Mouse (Mus musculus) cerebellum, adult 9-11 months (tissue): ENCODE results near the gene Twnk.
"Not testable (repeated sequence)": the region's sequence is repeated elsewhere in the genome, so short reads cannot be mapped to it uniquely, and the experiment has no call there.

Source experiments
- DNase-seq: peaks from one replicate; pipeline ENCODE4 v3.0.0; 2022

The Twnk gene

DNA sequence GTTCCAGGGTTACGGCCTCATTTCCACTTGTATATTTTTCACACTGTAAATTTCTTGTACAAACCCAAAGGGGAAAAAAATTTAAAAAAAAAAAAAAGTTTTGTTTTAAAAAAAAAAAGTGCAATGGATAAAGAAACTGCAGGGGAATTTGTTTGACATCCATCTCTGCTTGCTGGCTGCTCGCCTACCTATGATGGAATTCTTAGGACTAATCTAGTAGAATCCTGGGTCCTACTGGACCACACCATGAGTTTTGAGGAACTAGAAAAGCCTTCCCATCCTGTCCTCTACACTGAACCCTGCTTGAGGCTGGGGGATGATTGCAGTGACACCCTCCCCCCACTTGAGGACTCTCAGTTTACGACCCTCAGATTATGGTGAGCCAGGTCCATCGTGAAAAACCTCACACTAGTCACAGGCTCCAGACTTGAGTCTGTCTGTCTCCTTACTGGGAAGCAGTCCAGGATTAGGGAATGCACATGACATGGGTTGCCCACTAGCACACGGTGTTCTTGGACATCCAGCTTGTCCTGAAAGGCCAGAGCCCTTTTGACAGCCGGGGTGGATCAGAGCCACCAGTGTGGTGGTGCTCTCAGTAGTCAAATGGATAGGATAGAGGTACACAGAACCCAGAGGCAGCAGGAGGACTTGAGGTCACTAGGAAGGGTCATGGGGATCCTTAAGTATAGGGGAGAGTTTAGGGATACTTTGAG, 21.7 kb downstream of the Twnk start:
- peak; percentile 26 for DNase-seq

DNA sequence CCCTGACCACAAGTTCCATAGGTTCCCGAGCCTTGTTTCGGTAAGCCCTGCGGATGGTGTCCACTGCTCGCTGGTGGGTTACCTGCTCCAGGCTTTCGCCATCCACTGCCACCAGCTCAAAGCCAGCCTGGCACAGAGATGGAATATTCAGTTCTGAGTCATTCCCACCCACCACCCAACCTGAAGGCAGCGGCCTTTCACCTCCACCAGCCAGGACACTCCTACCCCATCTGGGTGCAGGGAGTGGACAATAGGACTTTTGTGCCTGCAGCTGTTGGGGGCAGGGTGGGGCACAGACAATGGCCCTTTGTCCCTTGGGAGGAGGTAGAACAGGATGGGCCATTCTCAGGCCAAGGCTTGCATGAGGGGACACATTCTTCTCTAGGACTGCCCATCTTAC, 22.4 kb downstream of the Twnk start:
- DNase-seq, result peak; percentile 64

DNA sequence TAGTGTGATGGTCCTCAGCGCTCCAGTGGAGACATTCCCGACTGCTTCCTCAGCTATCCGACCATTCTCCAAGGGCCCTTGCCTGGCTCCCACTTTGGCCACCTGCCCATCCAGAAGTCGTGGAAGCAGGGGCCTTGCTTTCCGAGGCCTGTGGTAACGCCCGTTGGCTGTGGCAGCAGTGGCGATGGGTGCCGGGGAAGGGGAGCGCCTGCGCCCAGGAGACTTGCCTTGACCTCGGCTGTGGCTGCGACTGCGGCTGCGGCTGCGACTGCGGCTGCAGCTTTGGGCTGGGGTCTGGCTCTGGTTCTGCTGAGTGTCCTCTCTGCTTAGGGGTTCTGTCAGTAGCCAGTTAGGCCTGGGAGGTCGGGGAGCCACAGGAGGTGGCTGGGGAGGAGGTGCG, 23.3 kb downstream of the Twnk start:
- DNase-seq, result peak; percentile 52

DNA sequence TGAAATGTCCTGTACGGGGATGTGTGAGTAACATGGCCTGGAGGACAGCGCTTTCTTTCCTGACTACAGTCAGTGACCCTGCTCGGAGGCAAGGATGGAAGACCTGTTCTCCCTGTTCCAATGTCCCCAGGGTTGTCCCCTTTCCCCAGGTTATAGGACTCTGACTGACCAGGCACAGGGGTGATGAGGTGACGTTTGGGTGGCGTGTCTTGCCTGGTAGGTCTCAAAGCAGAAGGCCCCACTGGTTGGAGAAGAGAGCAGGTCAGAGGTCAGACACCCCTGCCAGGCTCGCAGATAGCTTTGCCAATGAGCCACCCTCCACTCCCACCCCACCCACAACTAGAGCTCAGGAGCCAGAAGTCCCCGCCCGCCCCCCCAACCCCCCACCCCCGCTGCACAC, 24.1 kb downstream of the Twnk start:
- DNase-seq, result peak; percentile 56

DNA sequence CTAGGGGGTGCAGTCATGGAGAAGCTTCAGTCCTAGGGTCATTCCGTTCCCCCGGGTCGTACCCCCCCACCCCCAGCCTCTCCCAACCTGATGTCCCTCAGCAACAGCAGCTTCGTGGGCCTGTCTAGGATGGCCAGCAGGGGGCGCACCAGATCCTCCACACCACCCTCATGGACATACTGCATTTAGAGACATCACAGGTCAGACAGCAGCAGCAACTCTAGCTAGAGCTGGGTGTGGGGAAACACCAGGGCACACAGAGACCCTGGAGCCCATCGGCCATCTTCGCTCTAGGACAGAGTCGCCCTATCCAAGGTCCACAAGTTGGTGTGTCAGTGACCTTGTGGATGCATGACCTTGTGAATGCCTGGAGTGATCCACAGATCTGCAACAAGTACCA, 24.6 kb downstream of the Twnk start:
- DNase-seq, result peak; percentile 79

DNA sequence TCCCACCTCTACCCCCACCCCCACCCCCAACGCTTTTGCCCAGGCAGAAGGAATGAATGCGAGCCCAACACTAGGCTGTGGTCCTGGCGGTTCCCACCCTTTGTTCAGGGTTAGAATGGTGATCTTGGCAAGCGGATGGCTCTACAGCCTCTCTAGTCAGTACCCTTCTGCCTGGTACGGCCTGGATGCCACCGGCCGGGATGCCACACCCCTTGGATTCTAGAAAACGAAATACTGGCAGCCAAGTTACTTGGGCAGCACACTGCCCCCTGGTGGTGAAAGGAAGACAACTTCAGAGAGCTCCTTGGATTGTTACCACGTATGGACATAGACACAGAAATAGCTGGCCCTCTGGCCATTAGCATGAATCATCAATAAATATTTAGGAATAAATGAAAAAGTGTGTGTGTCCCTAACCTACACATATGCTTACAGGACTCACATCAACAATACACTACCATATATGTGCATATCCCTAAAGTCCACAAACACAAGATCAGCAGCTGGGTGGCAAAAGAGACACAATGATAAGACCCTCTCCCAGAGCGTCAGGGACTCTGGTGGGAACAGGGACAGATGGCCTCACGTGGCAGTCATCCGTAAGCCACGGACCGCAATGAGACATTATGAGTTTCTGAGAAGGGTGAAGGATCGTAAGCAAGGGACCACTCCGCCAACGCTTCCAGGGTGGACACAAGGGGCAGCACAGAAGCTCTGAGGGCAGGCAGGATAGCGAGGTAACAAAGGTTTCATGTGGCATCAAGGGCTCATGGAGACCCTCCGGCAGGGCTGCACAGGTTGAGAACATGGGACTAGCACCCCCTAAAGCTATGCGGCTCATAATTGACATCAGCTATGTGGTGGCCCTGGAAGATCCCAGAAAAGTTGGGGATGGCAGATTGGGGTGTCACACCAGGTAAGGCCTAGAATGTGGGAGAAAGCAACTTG, 25.6 kb downstream of the Twnk start:
- peak; percentile 89 for DNase-seq

DNA sequence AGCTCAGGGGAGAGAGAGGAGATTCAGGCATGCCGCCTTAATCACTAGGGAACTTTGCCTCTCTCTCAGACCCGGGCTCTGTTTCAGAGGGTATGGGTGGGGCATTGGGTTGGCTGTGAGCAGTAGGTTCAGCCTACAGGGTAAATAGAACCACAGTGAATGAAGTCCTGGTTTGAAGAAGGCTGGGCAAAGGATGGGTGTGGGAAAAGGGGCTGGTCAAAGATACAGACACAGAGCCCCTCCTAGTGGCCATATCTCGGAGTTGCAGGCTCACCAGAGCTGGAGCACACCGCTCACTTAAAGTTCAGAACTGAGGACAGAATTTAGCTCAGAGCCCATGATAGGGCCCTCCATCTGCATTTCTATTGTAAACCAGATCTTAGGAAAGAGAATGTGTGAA, 26.3 kb downstream of the Twnk start:
- peak; percentile 82 for DNase-seq

DNA sequence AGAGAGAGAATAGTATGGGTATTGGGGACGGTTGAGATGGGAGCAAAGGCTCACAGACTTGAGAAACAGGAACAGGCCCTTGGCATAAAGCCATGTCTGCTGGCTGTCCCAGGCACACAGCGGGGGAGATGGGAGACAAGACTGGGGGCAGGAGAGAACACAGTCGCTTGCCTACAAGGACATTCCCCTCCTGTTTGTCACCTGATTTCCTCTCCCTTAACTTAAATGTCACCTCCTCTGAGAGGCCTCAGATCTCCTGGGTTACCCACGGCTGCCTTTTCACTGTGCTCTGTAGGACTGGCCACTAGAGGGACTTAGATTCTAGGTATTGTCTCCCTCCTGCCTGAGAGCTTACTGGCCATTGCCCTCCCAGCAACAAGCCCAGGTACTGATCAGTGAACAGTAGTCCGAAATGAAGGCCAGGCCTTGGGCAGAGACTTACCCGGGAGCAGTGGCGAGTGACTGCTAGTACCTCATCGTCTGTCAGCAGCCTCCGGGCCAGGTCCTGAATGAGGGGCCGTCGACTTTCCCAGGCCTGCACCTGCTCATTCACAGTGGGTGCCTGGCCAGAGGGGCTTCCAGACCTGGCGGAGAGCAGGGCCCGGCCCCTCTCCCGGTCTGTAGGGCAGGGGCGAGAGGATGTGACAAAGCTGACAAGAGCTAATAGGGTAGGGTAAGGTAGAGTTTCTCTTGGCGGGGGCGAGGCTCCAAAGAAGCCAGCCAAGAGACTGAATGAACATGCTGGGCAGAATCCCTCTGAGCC, 27.3 kb downstream of the Twnk start:
- peak; percentile 65 for DNase-seq

DNA sequence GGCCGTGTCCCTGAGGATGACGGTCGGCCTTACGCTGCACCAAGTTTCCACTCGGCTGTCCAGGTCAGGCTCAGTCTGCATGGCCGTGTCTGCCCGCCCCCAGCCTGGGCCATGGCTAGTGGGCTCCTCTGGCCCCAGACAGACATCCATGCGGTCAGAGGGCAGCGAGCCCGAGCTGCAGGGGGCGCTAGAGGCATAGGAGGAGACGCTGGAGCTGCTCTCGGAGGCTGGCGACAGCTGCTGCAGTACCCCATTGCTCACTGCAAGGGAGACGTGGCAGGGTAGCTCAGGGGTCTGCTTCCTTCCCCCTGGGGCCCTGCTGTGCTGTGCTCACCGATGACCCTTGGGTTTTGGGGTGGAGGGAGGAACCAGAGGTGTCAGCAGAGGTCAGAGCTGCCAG, 31.4 kb downstream of the Twnk start:
- DNase-seq, result peak; percentile 35

DNA sequence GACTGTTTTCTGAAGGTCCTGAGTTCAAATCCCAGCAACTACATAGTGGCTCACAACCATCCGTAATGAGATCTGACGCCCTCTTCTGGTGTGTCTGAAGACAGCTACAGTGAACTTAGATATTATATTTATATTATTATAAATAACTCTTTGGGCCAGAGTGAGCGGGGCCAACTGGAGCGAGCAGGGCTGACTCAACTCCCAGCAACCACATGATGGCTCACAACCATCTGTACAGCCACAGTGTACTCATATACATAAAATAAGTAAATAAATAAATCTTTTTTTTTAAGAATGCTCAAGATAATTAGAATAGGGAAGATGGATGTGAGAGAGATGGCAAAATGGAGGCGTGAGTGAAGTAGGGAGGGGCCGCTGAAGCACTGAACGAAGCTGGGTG, 32.7 kb downstream of the Twnk start:
- not testable (repeated sequence) for DNase-seq

DNA sequence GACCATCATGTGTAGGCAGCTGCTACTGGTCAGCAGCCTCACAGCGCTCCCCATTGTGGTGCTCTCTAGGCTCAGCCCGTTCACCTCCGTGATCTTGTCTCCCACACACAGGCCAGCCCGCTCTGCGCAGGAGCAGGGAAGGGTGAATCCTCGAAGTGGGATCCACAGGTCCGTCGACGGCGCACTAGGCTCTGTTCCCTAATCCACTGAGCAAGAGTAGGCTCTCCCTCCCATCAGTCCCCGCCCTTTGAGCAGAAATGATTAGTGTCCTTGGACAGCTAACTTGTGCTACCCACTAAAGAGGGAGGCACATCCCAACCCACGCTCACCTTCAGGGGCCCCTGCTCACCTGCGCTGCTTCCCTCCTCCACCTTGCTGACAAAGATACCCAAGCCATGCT, 34.8 kb downstream of the Twnk start:
- DNase-seq, result no peak

DNA sequence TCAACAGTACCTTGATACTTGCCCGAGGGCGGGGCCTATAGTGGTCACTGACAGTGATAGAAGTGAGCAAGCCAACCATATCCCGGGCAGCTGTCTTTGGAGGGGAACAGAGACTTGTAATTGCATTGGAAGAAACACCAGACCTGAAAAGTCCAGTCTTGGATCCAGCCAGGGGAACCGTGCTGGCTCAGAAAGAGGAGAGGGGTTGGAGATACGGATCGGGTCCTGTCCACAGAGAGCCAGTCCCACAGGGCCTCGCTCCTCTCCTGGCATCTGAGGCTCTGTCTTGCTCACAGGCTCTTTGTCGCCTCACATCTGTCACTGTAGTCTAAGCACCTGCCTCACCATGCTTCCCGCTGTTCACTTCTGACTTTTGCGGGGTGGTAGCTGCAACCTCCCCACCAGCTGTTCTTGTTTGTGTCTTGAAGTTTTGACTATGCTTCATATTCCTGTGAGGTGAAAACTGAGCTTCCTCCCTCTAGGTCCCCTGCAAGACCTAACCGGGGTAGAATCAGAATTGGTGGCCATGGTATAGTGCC, 39.0 kb downstream of the Twnk start:
- no peak for DNase-seq

DNA sequence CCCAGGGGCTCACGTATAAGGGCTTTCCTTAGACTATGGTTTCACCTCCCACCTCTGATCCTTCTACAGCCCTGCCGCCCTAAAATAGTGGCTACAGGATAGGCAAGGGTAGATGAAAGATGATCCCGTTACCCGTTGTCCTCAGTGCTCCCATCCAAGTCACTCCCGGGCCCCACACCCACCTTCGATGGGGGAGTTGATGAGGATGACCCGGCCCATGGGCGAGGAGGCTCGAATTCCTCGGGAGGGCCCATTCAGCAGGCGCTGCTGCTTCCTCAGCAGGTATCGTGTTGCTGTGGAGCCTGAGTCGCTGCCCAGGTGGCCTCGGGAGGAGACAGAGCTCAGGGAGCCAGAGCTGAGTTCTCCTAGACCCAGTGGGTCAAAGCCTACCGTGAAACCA, 39.8 kb downstream of the Twnk start:
- DNase-seq, result peak; percentile 57

DNA sequence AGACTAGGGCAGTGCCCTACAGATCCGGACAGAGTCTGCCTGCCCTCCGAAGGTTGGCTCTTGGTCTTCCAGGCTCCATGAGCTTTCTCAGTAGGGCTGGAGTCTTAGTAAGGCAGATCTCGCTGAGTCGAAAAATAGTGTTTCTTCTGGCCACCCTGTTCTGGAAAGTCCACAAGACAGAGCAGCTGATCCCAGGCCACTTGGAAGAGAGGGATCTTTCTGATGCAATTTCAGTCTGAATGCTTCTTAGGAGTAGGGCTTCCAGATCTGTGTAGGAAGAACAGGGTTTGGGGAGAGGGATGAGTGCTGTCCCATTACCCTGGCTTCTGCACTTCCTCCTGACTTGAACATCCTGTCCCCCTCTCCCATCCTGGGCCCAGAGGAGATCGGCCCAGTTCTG, 40.2 kb downstream of the Twnk start, which contains the start of gene Pdzd7:
TSS of gene Pdzd7 (minus strand) at position 67 of the 400 bp plus-strand sequence.
- no peak for DNase-seq

DNA sequence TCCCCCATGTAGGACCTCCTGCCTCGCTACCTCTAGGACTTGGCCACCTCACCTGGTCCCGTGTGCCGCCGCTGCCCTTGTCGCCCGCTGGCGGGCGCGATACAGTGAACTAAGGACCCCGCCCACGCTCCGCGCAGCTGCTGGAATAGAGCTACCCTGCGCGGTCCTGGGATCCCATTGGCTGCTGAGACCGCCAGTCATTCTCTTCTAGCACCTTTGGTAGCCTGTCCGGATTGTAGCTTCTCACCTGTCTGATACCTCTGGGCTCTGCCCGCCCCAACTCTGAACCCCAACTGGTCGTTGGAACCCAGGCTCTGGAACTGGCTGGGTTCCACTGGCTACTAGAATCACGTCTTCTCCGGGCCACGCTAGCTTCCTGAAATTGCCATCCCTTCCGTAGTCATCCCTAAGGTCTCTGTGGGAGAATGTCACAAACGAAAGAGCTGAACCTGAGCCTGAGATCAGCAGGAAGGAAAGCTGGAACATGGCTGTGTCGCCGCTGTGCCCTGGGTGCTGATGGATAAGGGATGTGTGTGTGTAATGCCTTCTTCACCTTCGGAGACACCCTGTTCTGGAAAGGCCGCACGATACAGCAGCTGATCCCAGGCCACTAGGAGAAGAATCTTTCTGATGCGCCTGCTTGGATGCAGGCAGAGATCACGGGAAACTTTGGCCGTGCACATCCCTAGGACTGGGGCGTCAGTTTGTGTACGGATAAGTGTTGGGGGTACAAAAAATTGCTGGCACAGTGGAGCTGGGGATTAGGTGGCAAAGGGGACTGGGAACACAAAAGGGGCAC, 41.3 kb downstream of the Twnk start:
- peak; percentile 96 for DNase-seq

DNA sequence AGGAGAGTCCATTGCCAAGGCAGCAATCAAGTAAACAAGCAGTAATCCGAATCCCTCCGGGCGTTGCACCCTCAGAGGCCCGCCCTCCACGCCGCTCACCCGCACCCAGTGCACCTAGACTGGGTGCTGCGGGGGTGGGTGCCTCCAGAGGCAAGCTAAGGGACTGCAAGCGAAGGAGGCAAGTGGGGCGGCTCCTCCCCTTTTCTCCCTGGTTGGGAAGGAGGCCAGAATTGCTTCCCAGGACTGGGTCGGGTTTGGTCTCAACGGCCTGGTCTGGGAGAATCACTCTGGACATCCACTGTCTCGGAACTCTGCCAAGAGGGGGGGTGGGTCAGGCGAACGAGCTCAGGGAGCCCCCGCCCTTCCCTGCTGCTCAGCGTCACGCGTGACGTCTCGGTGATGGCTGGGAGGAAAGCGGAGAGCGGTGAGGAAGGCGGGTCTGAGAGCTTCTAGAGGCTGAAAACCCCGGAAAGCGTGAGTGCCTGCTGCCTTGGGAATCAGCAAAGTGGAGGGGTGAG, 42.0 kb downstream of the Twnk start, which contains the start of gene Sfxn3:
TSS of gene Sfxn3 (plus strand) at position 87 of the 518 bp plus-strand sequence.
- DNase-seq, result peak; percentile 97

DNA sequence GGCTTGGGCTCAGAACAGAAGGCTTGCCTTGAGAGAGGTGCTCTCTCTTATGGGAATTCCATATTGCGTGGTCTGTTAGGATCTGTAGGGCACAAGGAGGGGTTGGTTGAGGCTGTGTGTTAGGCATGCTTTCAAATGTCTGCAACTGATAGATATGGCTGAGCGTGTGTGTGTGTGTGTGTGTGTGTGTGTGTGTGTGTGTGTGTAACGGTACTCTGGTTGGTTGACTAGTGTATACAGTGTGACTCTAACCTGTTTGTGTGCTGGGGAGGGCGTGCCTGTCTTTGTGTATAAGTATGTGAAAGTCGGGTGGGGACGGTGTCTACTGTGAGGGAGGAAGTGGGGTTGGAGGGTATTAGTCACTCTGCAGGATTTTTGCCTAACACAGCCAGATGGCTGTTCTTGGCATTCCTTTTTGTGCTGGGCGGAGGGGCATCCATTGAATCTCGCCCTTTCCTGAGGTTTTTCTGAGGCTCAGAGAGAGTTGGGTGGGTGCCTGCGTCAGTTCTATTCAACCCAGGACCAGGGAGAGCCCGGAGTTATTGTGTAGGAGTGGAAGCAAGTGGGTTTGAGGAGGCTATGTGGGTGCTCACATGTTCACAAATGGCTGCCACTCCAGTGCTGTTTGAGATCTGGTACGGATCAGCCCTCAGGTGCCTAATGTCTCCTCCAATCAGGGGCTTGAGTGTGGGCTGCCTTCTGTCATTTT, 42.6 kb downstream of the Twnk start:
- peak; percentile 80 for DNase-seq

DNA sequence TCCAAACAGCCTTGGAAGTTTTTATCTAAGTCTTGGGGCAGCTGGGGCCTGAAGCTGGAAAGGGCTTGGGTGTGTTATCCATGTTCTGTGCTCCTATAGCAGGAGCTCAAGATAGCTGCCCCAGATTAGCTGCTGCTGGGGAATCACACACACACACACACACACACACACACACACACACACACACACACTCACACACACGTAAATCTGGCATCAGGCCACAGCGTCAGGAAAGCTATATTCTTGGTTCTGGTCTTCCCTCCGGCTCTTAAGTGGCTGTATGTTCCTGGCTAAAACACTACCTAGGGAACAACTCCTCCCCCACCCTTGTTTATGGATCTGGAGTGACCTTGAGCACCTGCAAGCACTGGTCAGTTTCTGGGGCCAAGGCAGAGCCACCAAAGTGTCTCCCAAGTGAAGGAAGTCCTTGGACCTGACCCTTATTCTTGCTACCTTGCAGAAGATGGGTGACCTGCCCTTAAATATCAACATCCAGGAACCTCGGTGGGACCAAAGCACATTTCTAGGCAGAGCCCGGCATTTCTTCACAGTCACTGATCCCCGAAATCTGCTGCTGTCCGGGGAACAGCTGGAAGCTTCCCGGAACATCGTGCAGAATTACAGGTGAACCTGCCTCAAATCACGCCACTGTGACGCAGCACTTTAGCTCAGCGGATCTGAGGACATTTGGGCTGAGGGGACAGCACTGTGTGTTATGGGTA, 43.3 kb downstream of the Twnk start:
- peak; percentile 57 for DNase-seq

DNA sequence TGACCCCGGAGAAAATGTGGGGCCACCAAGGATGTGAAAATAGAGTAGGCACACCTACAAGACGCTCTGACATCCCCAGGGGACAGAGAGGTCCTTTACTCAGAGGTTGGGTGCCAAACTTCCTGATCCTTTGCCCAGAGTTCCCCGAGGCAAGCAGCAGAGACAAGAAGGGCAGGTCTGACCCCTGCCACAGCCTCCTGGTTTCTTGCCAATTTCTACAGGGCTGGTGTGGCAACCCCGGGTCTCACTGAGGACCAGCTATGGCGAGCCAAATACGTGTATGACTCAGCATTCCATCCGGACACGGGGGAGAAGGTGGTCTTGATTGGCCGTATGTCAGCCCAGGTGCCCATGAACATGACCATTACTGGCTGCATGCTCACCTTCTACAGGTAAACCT, 44.1 kb downstream of the Twnk start:
- DNase-seq, result peak; percentile 72

DNA sequence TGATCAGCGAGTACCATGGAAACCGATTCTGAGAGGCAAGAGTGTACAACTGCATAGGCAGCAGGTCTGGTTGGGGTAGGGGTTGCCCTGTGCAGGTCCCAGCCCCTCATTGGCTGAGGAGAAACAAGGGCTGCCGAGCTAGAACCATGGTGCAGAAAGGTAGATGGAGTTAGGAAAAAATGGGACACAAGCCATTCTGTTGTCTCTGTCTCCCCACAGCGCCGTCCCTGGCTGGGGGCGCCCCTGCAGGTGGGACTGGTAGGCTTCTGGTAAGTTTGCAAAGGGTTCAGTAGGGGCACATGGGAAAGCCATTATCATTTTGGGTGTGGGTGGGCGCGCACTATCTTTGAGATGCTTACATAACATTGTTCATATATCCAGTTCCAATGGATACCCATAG, 48.0 kb downstream of the Twnk start:
- DNase-seq, result no peak
